Mouse (Mus musculus) subcutaneous adipose tissue, adult 2 months (tissue): ENCODE measurements around the gene Olfr690. TPM values are rescaled to one million over a fixed set of nuclear protein-coding genes. Genes with fewer than 3 reads are reported as not detected.

ENCODE experiments used
- polyA plus RNA-seq: library from polyadenylated mRNA; depleted of rRNA; stranded (reverse); fragments of >200 nt; gene quantifications from 2 replicates; pipeline ENCODE4 v1.2.3, GENCODE M21; 2012; ENCODE audit warnings: low replicate concordance; rRNA removed

The Olfr690 gene
- not detected in 2 replicates for polyA plus RNA-seq

GRCm38 (mm10) chr7:105334004-105334403, at the start of gene Olfr690:
TSS of gene Olfr690 (minus strand) at chr7:105334104.

GRCm38 (mm10) chr7:105374866-105375265, 41.0 kb upstream of the Olfr690 start, which contains the start of gene Gm5901:
TSS of gene Gm5901 (plus strand) at chr7:105375038.

GRCm38 (mm10) chr7:105367930-105368329, 34.0 kb upstream of the Olfr690 start, which contains the start of gene Olfr692:
TSS of gene Olfr692 (plus strand) at chr7:105368230.

GRCm38 (mm10) chr7:105342170-105342569, 8.3 kb upstream of the Olfr690 start, which contains the start of gene Olfr691:
TSS of gene Olfr691 (minus strand) at chr7:105342270.

GRCm38 (mm10) chr7:105310865-105311264, 23.0 kb downstream of the Olfr690 start, which contains the start of gene Olfr689:
TSS of gene Olfr689 (plus strand) at chr7:105311165.

GRCm38 (mm10) chr7:105287795-105288194, 46.1 kb downstream of the Olfr690 start, which contains the start of gene Olfr688:
TSS of gene Olfr688 (plus strand) at chr7:105288095.

Other genes with a start within 250 kb of the Olfr690 start
- gene Olfr680-ps1, start 241.3 kb downstream of the Olfr690 start, polyA plus RNA-seq: not detected in 2 replicates
- not detected in 2 replicates for gene Olfr681, start 217.3 kb downstream of the Olfr690 start, polyA plus RNA-seq
- gene Olfr683, start 187.1 kb downstream of the Olfr690 start, polyA plus RNA-seq: not detected in 2 replicates
- not detected in 2 replicates for gene Olfr684, start 170.5 kb downstream of the Olfr690 start, polyA plus RNA-seq
- gene Olfr685, start 148.1 kb downstream of the Olfr690 start, polyA plus RNA-seq: not detected in 2 replicates
- gene Olfr686, start 126.6 kb downstream of the Olfr690 start, polyA plus RNA-seq: not detected in 2 replicates
- not detected in 2 replicates for gene Olfr688, start 46.0 kb downstream of the Olfr690 start, polyA plus RNA-seq
- not detected in 2 replicates for gene Olfr689, start 22.9 kb downstream of the Olfr690 start, polyA plus RNA-seq
- not detected in 2 replicates for gene Olfr691, start 8.2 kb upstream of the Olfr690 start, polyA plus RNA-seq
- not detected in 2 replicates for gene Olfr692, start 34.1 kb upstream of the Olfr690 start, polyA plus RNA-seq
- not detected in 2 replicates for gene Gm5901, start 40.9 kb upstream of the Olfr690 start, polyA plus RNA-seq
- 45.3 and 75.2 TPM in 2 replicates for gene Fam160a2, start 66.0 kb upstream of the Olfr690 start, polyA plus RNA-seq
- 0.19 and 0.28 TPM in 2 replicates for gene Cnga4, start 70.5 kb upstream of the Olfr690 start, polyA plus RNA-seq
- 0.14 TPM in 1 of 2 replicates, not detected in the other for gene Cckbr, start 91.6 kb upstream of the Olfr690 start, polyA plus RNA-seq
- 224 and 534 TPM in 2 replicates for gene Cavin3, start 148.2 kb upstream of the Olfr690 start, polyA plus RNA-seq
- gene Smpd1, start 220.3 kb upstream of the Olfr690 start, polyA plus RNA-seq: 69.4 and 120 TPM in 2 replicates
- gene Apbb1, start 247.5 kb upstream of the Olfr690 start, polyA plus RNA-seq: 23.1 and 46.3 TPM in 2 replicates